Mouse (Mus musculus) liver, embryonic 15.5 days (tissue): Measurements from ENCODE around the gene Pate4. TPM values are rescaled to one million over a fixed set of nuclear protein-coding genes. Genes with fewer than 3 reads are reported as not detected.

Experiments
- ATAC-seq: fragments of 200-750 bp; cut with Nextera tagmentation; 2 replicates; pipeline ENCODE4 v1.8.0; 2017; ENCODE audit warnings: moderate number of reproducible peaks, mild to moderate bottlenecking, moderate library complexity; ENCODE audit not compliant: insufficient read depth
- H3K27ac ChIP-seq: fragments of 300-500 bp; sonication (generic); replicated peaks from 2 replicates; pipeline ENCODE4 v1.5.1; 2015; ENCODE audit warnings: mild to moderate bottlenecking, inconsistent platforms
- H3K27me3 ChIP-seq: fragments of 300-500 bp; sonication (generic); 2 replicates; pipeline ENCODE4 v1.6.1; 2015; ENCODE audit warnings: mild to moderate bottlenecking, inconsistent platforms
- H3K36me3 ChIP-seq: fragments of 300-500 bp; sonication (generic); replicated peaks from 2 replicates; pipeline ENCODE4 v1.6.1; 2015; ENCODE audit warnings: moderate library complexity, mild to moderate bottlenecking, inconsistent platforms
- H3K4me1 ChIP-seq: fragments of 300-500 bp; sonication (generic); replicated peaks from 2 replicates; pipeline ENCODE4 v1.6.1; 2015; ENCODE audit warnings: inconsistent platforms
- H3K4me2 ChIP-seq: fragments of 300-500 bp; sonication (generic); 2 replicates; pipeline ENCODE4 v1.6.1; 2015; ENCODE audit warnings: moderate library complexity, mild to moderate bottlenecking, inconsistent platforms
- H3K4me3 ChIP-seq: fragments of 300-500 bp; sonication (generic); replicated peaks from 2 replicates; pipeline ENCODE4 v1.5.1; 2015; ENCODE audit warnings: mild to moderate bottlenecking, inconsistent platforms
- H3K9ac ChIP-seq: fragments of 300-500 bp; sonication (generic); 2 replicates; pipeline ENCODE4 v1.6.1; 2015; ENCODE audit warnings: moderate library complexity, mild to moderate bottlenecking, inconsistent platforms
- H3K9me3 ChIP-seq: fragments of 300-500 bp; sonication (generic); replicated peaks from 2 replicates; pipeline ENCODE4 v1.6.1; 2016; ENCODE audit warnings: inconsistent platforms
- WGBS: fragments of 180-500 bp; shearing (Covaris S2); methylation state at CpG from one replicate; pipeline ENCODE4 v1.1.7; 2015; ENCODE audit warnings: mixed read lengths; ENCODE audit not compliant: insufficient replicate concordance; 5-methylcytosine and 5-hydroxymethylcytosine counted together
- polyA plus RNA-seq: library from polyadenylated mRNA; unstranded; fragments of >200 nt; fragmentation: Nextera tagmentation; extraction: Ambion mirVana; gene quantifications from 2 replicates; pipeline ENCODE4 v1.2.1, GENCODE M21; 2015

Gene Pate4
- polyA plus RNA-seq, 1 experiment from 2014 or later = not detected

DNA sequence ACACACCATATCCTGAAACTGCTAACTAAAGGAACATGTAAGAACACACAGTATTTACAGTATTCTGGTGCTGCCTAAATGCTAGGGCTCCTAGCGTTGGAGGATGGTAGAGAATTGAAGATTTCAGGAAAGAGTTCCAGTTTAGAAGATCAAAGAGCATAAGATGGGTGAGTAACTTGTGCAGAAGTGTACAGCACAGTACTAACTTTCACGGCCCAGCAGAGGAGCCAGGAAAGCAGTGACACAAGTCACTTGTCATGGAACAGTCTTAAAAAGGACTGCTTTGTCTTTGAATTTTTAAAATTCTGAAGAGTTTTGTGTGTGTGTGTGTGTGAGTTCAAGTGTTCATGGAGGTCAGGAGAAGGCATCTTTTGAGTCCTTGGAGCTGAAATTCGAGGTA is 43.7 kb downstream of the Pate4 start:
- WGBS = 79% methylated on average over 3 of the region's 3 CpGs
- Histone ChIP-seq H3K9me3 (no peaks in the 10 kb centered on the region), H3K4me1 (peaks cover 16% of the 10 kb centered on the region), H3K9ac (no peak overlapping the region), H3K36me3 (peaks cover 44% of the 10 kb centered on the region), H3K27me3 (peaks cover 14% of the 10 kb centered on the region), H3K4me2 (peak overlapping the region; percentile 72; the same call in 1 of the 2 replicates), H3K4me3 (peak overlapping the region; percentile 94), H3K27ac (no peak overlapping the region)
- ATAC-seq = no peak

DNA sequence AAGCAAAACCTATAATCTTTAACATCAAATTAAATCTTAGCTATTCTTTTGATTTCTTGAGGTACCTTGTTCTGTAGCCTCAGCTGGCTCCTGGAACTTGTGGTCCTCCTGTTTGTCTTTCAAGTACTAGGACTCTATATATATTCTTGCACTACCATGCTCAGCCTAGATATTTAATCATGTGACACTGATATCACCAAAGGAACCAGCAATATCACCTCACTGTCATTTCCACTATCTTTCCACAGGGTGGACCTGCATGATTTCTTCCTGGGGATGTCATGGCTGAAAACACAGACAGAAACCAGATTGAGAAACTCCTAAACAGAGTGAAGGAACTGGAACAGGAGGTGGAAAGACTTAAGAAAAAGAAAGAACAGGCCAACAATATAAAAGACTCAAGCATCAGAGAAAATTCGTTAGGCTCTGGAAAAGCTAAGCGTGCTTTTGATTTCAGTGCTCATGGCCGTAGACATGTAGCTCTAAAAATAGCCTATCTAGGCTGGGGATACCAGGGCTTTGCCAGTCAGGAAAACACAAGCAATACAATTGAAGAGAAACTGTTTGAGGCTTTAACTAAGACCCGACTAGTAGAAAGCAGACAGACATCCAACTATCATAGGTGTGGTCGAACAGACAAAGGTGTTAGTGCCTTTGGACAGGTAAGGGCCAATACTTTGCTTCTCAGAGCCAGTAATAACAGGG is 47.1 kb downstream of the Pate4 start:
- peaks cover 25% of the 10 kb centered on the region for H3K4me1 ChIP-seq
- peaks cover 57% of the 10 kb centered on the region for H3K36me3 ChIP-seq
- no peaks in the 10 kb centered on the region for H3K9me3 ChIP-seq
- no peak overlapping the region for H3K9ac ChIP-seq
- ATAC-seq = no peak
- WGBS = 76% methylated on average over 5 of the region's 5 CpGs
- H3K27ac ChIP-seq = no peak overlapping the region
- no peak overlapping the region for H3K4me3 ChIP-seq
- H3K27me3 ChIP-seq = no peaks in the 10 kb centered on the region
- no peak overlapping the region for H3K4me2 ChIP-seq

DNA sequence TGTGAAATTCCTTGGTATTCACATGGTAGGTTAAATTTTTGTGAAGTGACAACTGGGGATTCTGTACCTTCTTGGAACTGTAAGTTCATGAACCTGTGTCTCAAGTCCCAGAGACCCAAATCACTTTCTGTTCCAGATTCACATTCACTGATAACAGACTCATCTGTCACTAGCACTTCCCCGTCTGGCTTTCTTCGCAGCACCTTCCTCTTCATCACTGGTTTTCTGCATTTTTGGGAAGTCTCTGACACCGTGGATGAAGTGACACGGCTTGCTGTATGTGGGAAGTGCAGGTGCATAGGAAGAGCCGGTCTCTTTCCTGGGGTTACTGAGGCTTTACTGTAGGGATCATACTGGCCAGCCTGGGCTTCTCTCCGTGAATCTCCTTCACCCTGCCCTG is 50.2 kb downstream of the Pate4 start:
- no peak overlapping the region for H3K4me3 ChIP-seq
- no peak for ATAC-seq
- 58% methylated on average over 6 of the region's 6 CpGs for WGBS

DNA sequence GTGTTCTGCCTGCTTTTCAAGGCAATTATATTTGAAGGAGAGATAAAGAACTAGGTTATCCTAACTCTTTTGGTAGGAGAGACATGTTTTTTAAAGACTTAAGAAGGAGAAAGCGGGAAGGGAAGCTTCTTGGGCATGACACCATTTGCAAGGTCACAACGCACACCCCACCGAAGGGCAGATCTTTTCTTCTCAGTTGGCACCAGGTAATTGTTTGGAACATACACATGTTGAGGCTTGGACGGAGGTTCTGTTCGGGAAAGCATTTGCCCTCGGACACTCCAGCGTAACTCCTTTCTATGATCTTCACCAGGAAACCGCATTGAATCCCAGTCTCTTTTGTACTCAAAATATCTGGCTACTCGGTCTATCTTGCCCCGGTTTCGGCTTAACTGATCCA is 50.7 kb downstream of the Pate4 start:
- ATAC-seq = no peak
- peaks cover 34% of the 10 kb centered on the region for H3K27me3 ChIP-seq
- no peaks in the 10 kb centered on the region for H3K9me3 ChIP-seq
- H3K4me1 ChIP-seq = peaks cover 34% of the 10 kb centered on the region
- no peak overlapping the region for H3K9ac ChIP-seq
- 89% methylated on average over 11 of the region's 11 CpGs for WGBS
- H3K4me3 ChIP-seq = no peak overlapping the region
- no peak overlapping the region for H3K4me2 ChIP-seq
- no peak overlapping the region for H3K27ac ChIP-seq
- H3K36me3 ChIP-seq = peaks cover 35% of the 10 kb centered on the region

More for the DNA sequence above, 50.2 kb downstream of the Pate4 start:
- H3K4me2 ChIP-seq = no peak overlapping the region
- peaks cover 34% of the 10 kb centered on the region for H3K4me1 ChIP-seq
- no peak overlapping the region for H3K9ac ChIP-seq
- H3K9me3 ChIP-seq = no peaks in the 10 kb centered on the region
- peaks cover 40% of the 10 kb centered on the region for H3K36me3 ChIP-seq
- H3K27me3 ChIP-seq = peaks cover 29% of the 10 kb centered on the region
- H3K27ac ChIP-seq = no peak overlapping the region

DNA sequence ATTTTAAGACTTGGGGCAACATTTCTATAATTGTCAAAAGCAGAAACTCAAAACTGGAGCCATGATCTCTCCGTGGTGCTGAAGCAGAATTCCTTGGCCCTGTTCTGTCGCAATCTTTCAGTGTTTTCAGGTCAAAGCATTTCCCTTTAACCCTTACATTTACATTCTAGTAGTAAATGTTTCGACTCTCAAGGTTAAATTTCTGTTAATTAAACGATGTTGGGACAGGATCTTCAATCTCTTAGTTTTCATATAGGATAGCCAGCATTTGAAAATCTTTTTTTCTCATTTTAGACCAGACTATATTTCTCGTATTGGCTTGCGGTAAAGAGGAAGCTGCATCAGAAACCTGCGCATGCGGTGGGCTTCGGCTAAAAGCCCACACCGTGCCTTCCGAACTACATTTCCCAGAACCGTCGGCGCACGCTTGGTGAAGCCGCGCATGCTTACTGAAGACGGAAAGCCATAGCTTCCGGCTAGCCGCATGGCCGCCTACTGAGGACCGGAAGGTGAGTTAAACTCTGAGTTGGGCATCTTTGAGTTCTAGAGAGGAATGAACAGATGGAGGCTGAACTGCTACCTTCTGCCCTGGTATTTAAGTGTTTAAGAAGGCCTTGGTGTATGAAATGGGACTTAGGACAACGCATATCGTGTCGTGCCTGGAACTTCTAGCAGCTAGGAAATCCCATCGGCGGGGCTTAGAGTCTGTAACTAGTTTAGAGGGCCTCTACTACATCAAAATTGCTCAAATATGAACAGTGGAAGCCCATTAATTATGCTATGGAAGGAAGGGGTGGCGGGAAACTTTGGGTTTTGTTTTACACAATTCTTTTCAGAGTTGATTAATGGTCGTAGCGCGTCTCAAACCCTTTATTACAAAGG is 52.5 kb downstream of the Pate4 start:
- H3K36me3 ChIP-seq = peaks cover 18% of the 10 kb centered on the region
- no peaks in the 10 kb centered on the region for H3K9me3 ChIP-seq
- H3K27me3 ChIP-seq = peaks cover 48% of the 10 kb centered on the region
- WGBS = 1% methylated on average over 31 of the region's 31 CpGs
- peak overlapping the region; percentile 78 for H3K4me2 ChIP-seq
- peak overlapping the region; percentile 73 for H3K4me3 ChIP-seq
- ATAC-seq = peak; percentile 67
- H3K9ac ChIP-seq = peak overlapping the region; percentile 54
- H3K27ac ChIP-seq = 0 out of 2 replicates have a peak overlapping the region, but pooled peaks have one; percentile 14
- peaks cover 34% of the 10 kb centered on the region for H3K4me1 ChIP-seq

DNA sequence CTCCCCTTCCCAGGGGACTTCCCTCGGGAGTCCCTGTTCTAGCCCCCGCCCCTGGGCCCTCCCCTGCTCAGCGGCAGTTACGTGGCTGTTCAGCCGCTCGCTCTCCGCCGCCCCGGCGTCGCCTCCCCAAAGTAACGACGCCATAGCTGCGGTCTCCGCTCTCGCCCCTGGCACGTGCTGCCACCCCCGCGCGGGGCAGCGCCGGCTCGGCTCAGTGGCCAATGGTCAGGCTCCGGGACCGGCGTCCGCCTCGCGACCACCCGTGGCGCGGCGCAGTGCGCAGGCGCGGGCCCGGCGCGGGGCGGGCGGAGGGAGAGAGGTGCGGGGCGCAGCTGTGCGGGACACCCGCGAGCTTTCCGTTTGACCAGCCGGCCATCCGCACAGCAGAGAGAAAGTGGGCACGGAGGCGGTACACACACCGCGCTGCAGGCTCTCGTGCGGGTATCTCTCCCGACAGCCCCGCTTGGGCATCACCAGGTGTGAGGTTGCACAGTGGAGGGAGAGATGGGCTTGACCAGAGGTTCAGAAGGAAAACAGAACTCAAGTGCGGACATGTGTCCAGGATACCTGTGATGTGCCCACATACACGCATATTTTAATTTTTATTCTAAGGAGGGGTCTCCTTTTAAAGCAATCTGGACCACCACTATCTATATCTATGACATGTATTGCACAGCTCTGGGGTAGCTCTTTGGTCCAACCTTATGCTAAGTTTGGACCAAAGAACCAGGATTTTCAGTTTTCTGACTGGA is 53.3 kb downstream of the Pate4 start, which contains the start of the genes Ddx25 and Pus3:
TSS of gene Ddx25 (minus strand) at position 272 of the 752 bp plus-strand sequence.
TSS of gene Pus3 (plus strand) at position 339 of the 752 bp plus-strand sequence.
- peak; percentile 41; the same call in 1 of the 2 replicates for ATAC-seq

More for the DNA sequence above, 53.3 kb downstream of the Pate4 start, which contains the start of the genes Ddx25 and Pus3:
- Histone ChIP-seq H3K36me3 (peaks cover 14% of the 10 kb centered on the region), H3K27me3 (peaks cover 52% of the 10 kb centered on the region), H3K4me1 (peaks cover 34% of the 10 kb centered on the region), H3K4me3 (peak within 1 kb of the TSS; percentile 73), H3K4me2 (peak within 1 kb of the TSS; percentile 78), H3K9me3 (no peaks in the 10 kb centered on the region), H3K27ac (0 out of 2 replicates have a peak within 1 kb of the TSS, but pooled peaks have one; percentile 14), H3K9ac (peak within 1 kb of the TSS; percentile 54)
- WGBS = 2% methylated on average over 57 of the region's 59 CpGs

Other genes with a start within 250 kb of the Pate4 start
- gene Cdon, start 190.8 kb downstream of the Pate4 start, polyA plus RNA-seq = 0.28 and 0.51 TPM in 2 replicates
- not detected in 2 replicates for gene Gm1113, start 93.7 kb downstream of the Pate4 start, polyA plus RNA-seq
- 0.14 and 0.16 TPM in 2 replicates for gene Ddx25, start 53.4 kb downstream of the Pate4 start, polyA plus RNA-seq
- 6.0 and 6.4 TPM in 2 replicates for gene Pus3, start 53.3 kb downstream of the Pate4 start, polyA plus RNA-seq
- gene Pate2, start 41.7 kb downstream of the Pate4 start, polyA plus RNA-seq = 0.09 and 0.26 TPM in 2 replicates
- gene Hyls1, start 41.5 kb downstream of the Pate4 start, polyA plus RNA-seq = 8.9 TPM in 2 replicates
- not detected in 2 replicates for gene Pate3, start 36.3 kb upstream of the Pate4 start, polyA plus RNA-seq
- not detected in 2 replicates for gene Pate1, start 75.4 kb upstream of the Pate4 start, polyA plus RNA-seq
- gene Gm17677, start 129.1 kb upstream of the Pate4 start, polyA plus RNA-seq = not detected in 2 replicates
- not detected in 2 replicates for gene Gm17727, start 166.2 kb upstream of the Pate4 start, polyA plus RNA-seq
- not detected in 2 replicates for gene Gm27235, start 178.2 kb upstream of the Pate4 start, polyA plus RNA-seq
- not detected in 2 replicates for gene D730048I06Rik, start 178.2 kb upstream of the Pate4 start, polyA plus RNA-seq
- not detected in 2 replicates for gene 9230110F15Rik, start 232.2 kb upstream of the Pate4 start, polyA plus RNA-seq